Mouse (Mus musculus): Measurements from ENCODE around the gene Isg20l2. TPM values are rescaled to one million over a fixed set of nuclear protein-coding genes. Genes with fewer than 3 reads are reported as not detected.

Isg20l2 gene
- polyA plus RNA-seq, 1 experiment: 11.0 TPM

DNA sequence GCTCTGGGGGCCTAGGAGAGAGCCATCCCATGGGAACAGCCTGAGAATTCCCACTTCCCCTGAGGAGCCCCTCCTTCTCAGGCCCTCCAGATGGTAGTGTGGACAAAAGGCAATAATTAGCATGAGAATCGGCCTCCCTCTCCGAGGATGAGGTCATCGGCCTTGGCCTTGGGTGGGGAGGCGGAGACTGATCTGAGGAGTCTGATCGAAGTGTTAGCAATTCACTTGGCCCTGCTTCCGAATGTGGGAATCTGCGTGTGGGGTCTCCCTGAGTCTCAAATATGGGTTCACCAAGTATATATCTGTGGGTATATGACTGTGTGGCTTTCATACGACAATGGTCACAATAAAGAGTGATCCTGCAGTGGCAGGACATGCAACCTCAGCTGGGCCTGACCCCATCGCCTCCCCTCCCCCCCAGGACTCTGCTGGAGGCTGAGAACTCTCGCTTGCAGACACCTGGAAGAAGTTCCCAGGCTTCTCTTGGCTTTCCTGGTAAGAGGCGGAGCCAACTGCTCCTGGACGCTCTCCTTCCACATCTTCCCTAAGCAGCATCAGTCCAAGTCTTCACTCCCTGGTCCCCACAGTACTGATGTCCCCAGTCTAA is 44.4 kb downstream of the Isg20l2 start:
- DNase-seq: no peak
- H3K36me3 ChIP-seq (ENCODE audit: control insufficient read depth, insufficient read depth, low read length): no peaks in the 10 kb centered on the region
- TF ChIP-seq POLR2A (IDR thresholded peaks at IDR 0.05; ENCODE audit: low read depth, low read length): no peak
- 50% methylated on average over 12 of the region's 12 CpGs for WGBS
- no peak overlapping the region for H3K4me3 ChIP-seq (ENCODE audit: insufficient read depth, low read depth, low read length)
- H3K27ac ChIP-seq (ENCODE audit: insufficient read depth, low read depth, low read length): no peak overlapping the region
- no peaks in the 10 kb centered on the region for H3K4me1 ChIP-seq (ENCODE audit: control insufficient read depth, insufficient read depth, low read length)
- H3K27me3 ChIP-seq (replicated peaks; ENCODE audit: control insufficient read depth, insufficient read depth, low read length): no peaks in the 10 kb centered on the region

DNA sequence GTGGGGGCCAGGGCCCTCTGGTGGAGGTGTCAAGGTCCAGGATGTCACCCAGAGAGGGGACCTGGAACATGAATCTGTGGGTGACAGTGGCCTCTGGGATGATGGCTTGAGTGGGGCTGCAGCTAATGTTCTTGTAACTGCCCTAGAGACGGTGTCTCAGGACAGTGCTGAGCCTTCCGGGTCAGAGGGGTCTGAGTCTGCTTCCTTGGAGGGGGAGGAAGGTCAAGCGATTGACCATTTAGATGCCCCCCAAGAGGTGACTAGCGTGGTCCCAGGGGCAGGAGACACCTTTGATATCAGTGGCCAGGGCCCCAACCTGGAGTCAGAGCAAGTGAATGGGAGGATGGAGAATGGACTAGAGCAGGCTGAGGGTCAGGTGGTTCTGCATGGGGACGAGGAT is 49.4 kb downstream of the Isg20l2 start:
- no peak for TF ChIP-seq CTCF (conservative IDR thresholded peaks at IDR 0.05; ENCODE audit: insufficient read depth, insufficient read length, low read depth, low read length)
- TF ChIP-seq POLR2A (IDR thresholded peaks at IDR 0.05; ENCODE audit: low read depth, low read length): no peak
- Histone ChIP-seq H3K27me3 (replicated peaks; ENCODE audit: control insufficient read depth, insufficient read depth, low read length) (no peaks in the 10 kb centered on the region), H3K27ac (ENCODE audit: insufficient read depth, low read depth, low read length) (no peak overlapping the region), H3K36me3 (ENCODE audit: control insufficient read depth, insufficient read depth, low read length) (no peaks in the 10 kb centered on the region), H3K4me1 (ENCODE audit: control insufficient read depth, insufficient read depth, low read length) (0 out of 2 replicates have a peak, but pooled peaks cover 6% of the 10 kb centered on the region), H3K4me3 (ENCODE audit: insufficient read depth, low read depth, low read length) (no peak overlapping the region)
- WGBS: 82% methylated on average over 5 of the region's 5 CpGs
- DNase-seq: no peak

- Histone ChIP-seq H3K36me3 (ENCODE audit: control insufficient read depth, insufficient read depth, low read length) (no peaks in the 10 kb centered on the region), H3K27ac (ENCODE audit: insufficient read depth, low read depth, low read length) (no peak overlapping the region), H3K27me3 (replicated peaks; ENCODE audit: control insufficient read depth, insufficient read depth, low read length) (no peaks in the 10 kb centered on the region), H3K4me1 (ENCODE audit: control insufficient read depth, insufficient read depth, low read length) (0 out of 2 replicates have a peak, but pooled peaks cover 6% of the 10 kb centered on the region), H3K4me3 (ENCODE audit: insufficient read depth, low read depth, low read length) (no peak overlapping the region)
- no peak for TF ChIP-seq CTCF (conservative IDR thresholded peaks at IDR 0.05; ENCODE audit: insufficient read depth, insufficient read length, low read depth, low read length)
- TF ChIP-seq POLR2A (IDR thresholded peaks at IDR 0.05; ENCODE audit: low read depth, low read length): no peak
- WGBS: 67% methylated on average over 3 of the region's 3 CpGs
- no peak for DNase-seq
These were observed 50.0 kb downstream of the Isg20l2 start for GRCm38 (mm10) chr3:87980085-87980484.

GRCm38 (mm10) chr3:87980728-87981127 is 50.6 kb downstream of the Isg20l2 start:
- no peaks in the 10 kb centered on the region for H3K36me3 ChIP-seq (ENCODE audit: control insufficient read depth, insufficient read depth, low read length)
- H3K27me3 ChIP-seq (replicated peaks; ENCODE audit: control insufficient read depth, insufficient read depth, low read length): no peaks in the 10 kb centered on the region
- DNase-seq: no peak
- 80% methylated on average over 5 of the region's 5 CpGs for WGBS
- no peak overlapping the region for H3K4me3 ChIP-seq (ENCODE audit: insufficient read depth, low read depth, low read length)
- TF ChIP-seq POLR2A (IDR thresholded peaks at IDR 0.05; ENCODE audit: low read depth, low read length): no peak
- TF ChIP-seq CTCF (conservative IDR thresholded peaks at IDR 0.05; ENCODE audit: insufficient read depth, insufficient read length, low read depth, low read length): no peak
- H3K4me1 ChIP-seq (ENCODE audit: control insufficient read depth, insufficient read depth, low read length): 0 out of 2 replicates have a peak, but pooled peaks cover 6% of the 10 kb centered on the region
- no peak overlapping the region for H3K27ac ChIP-seq (ENCODE audit: insufficient read depth, low read depth, low read length)

DNA sequence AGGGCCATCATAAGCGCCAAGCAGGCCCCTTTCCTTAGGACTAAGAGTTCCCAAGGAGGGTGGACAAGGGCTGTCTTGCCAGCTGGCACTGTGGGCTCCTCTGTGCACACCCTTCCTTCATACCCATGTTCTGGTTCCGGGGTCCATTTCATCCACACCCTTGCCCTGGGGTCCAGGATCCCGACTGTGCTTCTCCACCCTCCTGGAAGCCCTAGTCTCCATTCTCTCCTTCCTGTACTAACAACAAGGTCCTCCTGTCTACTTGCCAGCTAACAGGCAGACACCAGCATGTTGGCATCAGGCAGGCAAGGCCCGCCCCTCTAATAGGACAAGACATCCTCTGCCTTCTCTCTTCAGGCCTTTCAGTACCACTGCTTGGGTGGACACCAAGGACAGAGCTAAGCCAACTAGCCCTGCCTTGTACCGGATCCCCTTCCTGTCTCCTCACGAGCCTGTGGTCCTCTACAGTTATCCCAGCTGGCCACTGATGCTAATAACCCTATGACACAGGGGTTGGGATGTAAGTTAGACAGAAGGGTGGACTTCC is 51.2 kb downstream of the Isg20l2 start:
- no peak for DNase-seq
- no peak overlapping the region for H3K4me3 ChIP-seq (ENCODE audit: insufficient read depth, low read depth, low read length)
- 81% methylated on average over 6 of the region's 6 CpGs for WGBS
- H3K27ac ChIP-seq (ENCODE audit: insufficient read depth, low read depth, low read length): no peak overlapping the region; the same call in 1 of the 2 replicates
- no peaks in the 10 kb centered on the region for H3K36me3 ChIP-seq (ENCODE audit: control insufficient read depth, insufficient read depth, low read length)
- no peaks in the 10 kb centered on the region for H3K27me3 ChIP-seq (replicated peaks; ENCODE audit: control insufficient read depth, insufficient read depth, low read length)
- TF ChIP-seq POLR2A (IDR thresholded peaks at IDR 0.05; ENCODE audit: low read depth, low read length) (no peak), CTCF (conservative IDR thresholded peaks at IDR 0.05; ENCODE audit: insufficient read depth, insufficient read length, low read depth, low read length) (no peak)
- H3K4me1 ChIP-seq (ENCODE audit: control insufficient read depth, insufficient read depth, low read length): 0 out of 2 replicates have a peak, but pooled peaks cover 7% of the 10 kb centered on the region

DNA sequence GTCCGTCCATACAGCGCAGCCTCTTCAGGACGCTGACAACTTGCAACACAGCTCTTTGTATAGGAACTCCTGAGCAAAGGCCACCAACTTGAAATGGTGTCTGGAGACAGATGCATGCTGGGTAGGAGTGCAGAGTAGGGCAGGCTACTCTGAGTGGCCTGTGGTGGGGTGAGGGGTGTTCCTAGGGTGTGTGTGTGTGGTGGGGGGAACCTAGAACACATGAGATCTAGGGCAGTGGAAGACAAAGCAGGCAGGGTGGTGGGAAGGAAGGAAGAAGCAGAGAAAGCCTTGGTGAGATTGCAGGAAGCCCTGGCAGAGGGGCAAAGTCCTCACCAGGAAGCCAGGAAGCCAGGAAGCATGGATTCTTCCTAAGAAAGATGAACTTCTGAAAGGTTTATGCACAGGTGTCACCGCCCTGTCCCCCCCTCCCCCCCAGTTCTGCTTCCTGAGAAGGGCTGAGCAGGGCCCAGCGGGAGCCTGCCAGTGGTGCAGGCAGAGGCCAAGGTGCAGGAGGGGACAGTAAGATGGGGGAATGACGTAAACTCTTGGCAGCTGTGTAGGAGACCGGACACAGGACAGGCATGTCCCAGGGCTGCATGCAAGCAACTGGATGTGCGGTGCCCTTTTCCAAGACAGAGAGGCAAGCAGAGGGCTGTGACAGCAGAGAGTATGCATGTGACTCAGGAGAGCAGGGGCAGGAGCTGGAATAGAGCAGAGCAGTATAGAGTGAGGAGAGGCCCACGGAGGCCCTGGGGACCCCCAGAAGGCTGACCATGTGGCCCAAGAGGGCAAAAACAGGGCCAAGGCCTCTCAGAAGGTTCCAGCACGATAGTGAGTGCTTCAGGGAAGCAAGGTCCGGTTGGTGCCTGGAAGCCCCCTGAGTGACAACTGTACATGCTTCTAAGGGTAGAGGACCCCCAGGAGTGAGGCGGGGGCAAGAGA is 52.1 kb downstream of the Isg20l2 start:
- H3K4me1 ChIP-seq (ENCODE audit: control insufficient read depth, insufficient read depth, low read length): 0 out of 2 replicates have a peak, but pooled peaks cover 12% of the 10 kb centered on the region
- WGBS: 37% methylated on average over 12 of the region's 12 CpGs
- TF ChIP-seq POLR2A (IDR thresholded peaks at IDR 0.05; ENCODE audit: low read depth, low read length): no peak
- TF ChIP-seq CTCF (conservative IDR thresholded peaks at IDR 0.05; ENCODE audit: insufficient read depth, insufficient read length, low read depth, low read length): no peak
- no peaks in the 10 kb centered on the region for H3K36me3 ChIP-seq (ENCODE audit: control insufficient read depth, insufficient read depth, low read length)
- no peaks in the 10 kb centered on the region for H3K27me3 ChIP-seq (replicated peaks; ENCODE audit: control insufficient read depth, insufficient read depth, low read length)
- H3K4me3 ChIP-seq (ENCODE audit: insufficient read depth, low read depth, low read length): no peak overlapping the region
- peak; percentile 88 for DNase-seq
- peak overlapping the region; percentile 66 for H3K27ac ChIP-seq (ENCODE audit: insufficient read depth, low read depth, low read length)
